Mouse (Mus musculus) right cerebral cortex, adult 2 months (tissue): ENCODE results near the gene Gdap2.

Source experiments
- DNase-seq, 2 experiments: peaks; one replicate each; pipeline ENCODE4 v3.0.0; 2021 to 2022; ENCODE audit warnings: low spot score in 2 of 2

The Gdap2 gene

GRCm38 (mm10) chr3:100162315-100163105, at the start of gene Gdap2, which contains the start of gene Wdr3:
TSS of gene Gdap2 (plus strand) at chr3:100162381.
TSS of gene Wdr3 (minus strand) at chr3:100162407.
- peak; percentile 96 for DNase-seq

DNA sequence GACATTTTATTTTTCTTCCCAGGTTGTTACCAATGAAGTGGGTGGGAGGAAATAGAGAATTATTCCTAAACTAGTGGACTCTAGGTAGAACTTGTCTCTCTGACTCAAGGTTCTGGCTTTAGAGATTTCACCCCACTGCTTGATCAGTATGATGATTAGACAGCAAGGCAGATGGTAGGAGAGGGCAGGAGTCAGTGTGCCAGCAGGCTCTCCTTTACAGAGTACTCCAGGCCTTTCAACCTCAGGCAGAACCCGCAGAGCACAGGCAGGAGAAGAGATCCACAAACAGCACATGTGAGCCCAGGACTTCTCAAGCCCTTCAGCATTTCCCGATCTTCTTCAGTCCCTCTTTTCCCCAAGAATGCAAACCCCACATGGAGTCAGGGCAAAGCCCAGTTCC, 43.5 kb upstream of the Gdap2 start:
- no peak for DNase-seq

DNA sequence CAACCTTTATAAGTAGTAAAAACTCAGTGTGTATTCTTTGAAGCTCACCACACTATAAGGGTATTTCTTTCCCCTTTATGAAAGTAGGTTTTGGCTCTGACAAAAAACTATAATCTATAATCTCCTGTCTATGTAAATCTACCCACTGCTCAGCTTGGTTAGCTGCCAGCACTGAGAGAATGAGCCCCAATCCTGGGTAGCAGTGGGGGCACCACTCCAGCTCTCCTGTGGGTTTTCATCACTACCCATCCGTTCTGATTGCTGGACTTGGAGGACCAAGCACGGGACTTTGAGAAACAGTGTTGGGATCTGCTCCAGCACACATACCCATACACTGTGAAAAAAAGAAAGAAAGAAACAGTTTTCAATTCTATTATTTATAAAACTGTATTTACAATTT, 40.2 kb upstream of the Gdap2 start:
- DNase-seq, result no peak

- DNase-seq, result no peak
Measured at GRCm38 (mm10) chr3:100122445-100122844, 39.7 kb upstream of the Gdap2 start.

- no peak for DNase-seq
Measured at GRCm38 (mm10) chr3:100160682-100161445, 1.3 kb upstream of the Gdap2 start.

GRCm38 (mm10) chr3:100161665-100162314, 391 bp upstream of the Gdap2 start:
- no peak for DNase-seq

DNA sequence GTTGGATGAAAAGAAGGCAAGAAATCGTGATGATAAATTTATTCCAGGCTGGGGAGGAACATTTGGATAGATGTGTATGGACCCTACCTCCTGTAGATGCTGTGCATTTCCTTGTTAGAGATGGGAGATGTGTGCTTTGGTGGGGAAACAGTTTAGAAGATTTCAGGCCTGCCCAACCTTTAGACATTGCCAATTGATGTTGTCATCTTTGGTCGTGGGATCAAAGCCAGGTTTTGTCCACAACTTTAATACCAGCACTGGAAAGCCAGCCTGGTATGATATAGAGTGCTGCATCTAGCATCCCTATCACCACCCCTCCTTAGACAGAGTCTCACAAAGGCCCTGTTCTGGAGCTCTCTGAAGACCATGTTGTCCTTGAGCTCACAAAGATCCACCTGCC, 1.4 kb downstream of the Gdap2 start:
- DNase-seq, result no peak

DNA sequence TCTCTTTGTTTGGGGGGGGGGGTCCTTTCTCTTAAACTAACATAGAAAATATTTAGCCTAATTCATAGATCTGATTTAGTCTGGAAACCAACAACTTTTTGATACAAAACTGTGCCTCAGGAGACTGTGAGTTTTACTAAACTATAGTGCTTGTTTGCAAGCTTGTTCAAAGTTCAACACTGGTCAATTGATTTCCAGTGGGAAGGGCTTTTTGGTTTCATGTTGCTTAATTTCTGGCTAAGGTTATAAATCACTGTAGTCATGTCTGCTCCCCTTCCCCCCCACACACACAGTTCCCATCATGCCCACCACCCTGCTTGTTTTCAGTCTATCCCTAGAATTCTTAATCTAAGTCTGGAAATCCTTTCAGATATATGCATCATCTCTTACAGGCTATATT, 2.8 kb downstream of the Gdap2 start:
- no peak for DNase-seq

- DNase-seq, result no peak
Measured at GRCm38 (mm10) chr3:100176031-100176430, 13.8 kb downstream of the Gdap2 start.

DNA sequence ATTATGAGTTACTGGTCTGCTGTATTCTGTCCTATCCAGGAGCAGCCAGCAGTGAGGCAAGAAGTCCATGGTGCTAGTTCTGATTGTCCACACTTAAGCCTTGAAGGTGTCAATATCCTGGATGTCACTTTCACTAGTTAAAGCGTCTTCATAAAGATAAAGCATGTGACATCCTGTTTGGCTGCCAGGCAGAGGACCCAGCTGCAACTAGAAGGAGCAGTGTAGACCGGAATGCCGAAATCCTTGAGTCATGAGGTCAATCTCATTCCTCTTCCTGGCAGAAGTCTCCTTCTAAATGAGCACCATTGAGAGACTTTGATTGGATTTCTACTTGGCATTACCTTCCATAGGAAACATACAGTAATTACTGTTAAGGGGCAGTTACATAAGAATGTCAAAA, 18.3 kb downstream of the Gdap2 start:
- no peak for DNase-seq

DNA sequence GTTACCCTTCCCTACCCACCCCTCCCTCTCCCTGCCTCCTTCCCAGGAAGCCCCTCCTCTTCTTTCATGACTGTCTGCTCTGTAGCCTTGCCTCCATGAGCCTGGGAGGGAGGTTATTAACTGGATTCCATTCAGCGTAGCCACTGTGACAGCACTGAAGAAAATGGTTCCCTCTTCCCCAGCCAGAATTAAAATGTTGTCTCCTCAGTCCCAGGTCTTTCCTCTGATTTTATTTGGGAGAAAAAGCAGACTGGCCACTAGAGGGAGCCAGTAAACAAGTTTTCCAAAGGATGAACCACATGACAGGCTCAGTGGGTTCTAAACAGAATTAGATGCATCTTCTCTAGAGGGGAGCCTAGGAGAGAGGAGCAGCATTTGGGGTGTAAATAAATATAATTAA, 27.3 kb downstream of the Gdap2 start:
- DNase-seq, result peak; percentile 82 to 84

- DNase-seq, result no peak
Measured at GRCm38 (mm10) chr3:100189861-100190260, 27.7 kb downstream of the Gdap2 start.

GRCm38 (mm10) chr3:100194210-100194609, 32.0 kb downstream of the Gdap2 start:
- no peak for DNase-seq

- no peak for DNase-seq
Measured at GRCm38 (mm10) chr3:100201554-100201953, 39.4 kb downstream of the Gdap2 start.

- no peak for DNase-seq
Measured at GRCm38 (mm10) chr3:100206973-100207372, 44.8 kb downstream of the Gdap2 start.

GRCm38 (mm10) chr3:100215469-100215868, 53.3 kb downstream of the Gdap2 start:
- no peak for DNase-seq

DNA sequence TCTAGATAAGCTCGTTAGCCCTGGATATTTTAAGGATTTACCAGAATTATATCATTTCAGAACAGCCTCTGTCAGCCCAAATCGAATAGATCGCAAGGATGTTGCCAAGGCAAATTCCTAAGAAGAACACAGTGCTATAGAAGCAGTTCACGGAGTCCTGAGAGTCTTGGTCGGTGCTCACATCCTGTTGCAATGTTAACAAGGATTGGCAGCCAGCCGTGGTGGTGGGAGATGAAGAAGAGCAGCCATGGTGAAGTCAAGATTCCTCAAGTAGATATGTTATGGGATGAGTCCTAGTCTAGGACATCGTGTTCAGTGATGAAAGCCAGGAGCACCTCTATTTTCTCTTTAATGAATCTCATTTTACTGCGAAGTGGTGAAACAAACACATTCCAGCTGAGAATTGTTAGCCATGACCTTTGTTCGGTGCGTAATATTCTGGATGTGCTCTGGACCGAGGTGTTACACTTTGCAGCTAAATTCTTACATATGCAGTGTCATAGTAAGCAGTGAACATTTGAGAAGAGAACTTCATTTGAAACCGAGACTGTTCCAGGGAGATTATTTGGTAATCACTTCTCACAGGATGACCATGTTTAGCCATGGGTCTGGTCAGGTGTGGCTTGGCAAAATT, 63.3 kb downstream of the Gdap2 start:
- no peak for DNase-seq

- no peak for DNase-seq
Measured at GRCm38 (mm10) chr3:100227509-100227908, 65.3 kb downstream of the Gdap2 start.

GRCm38 (mm10) chr3:100228981-100229380, 66.8 kb downstream of the Gdap2 start:
- DNase-seq, result no peak

DNA sequence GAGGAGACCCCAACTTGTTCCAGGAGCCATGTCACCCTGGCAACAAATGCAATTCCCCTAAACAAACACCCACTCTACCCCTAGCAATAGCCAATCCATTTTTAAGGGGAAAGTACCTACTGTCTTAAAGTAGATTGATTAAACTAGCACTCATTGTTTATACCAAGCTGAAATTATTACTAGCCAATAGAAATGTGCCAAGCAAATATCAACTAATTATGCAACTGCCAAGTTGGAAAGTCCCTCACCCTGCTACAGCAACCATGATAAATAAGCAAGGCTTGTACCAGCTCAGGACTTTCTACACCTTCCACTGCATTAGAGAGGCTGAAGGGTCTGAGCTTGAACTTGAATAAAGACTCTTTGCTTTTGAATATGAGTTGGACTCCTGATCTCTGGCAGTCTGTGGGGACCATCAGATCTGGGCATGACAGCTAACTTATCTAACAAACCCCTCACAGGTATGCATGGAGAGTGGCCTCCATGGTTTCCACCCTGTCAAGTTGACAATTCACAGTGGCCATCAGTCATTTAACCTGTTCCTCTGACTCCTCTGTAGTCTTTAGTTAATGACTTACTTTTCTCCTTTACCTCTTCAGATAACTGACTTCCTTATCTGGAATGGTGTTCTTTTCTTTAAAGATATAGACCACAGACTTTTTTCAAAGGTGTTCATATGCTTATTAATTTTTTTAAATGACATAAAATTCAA, 74.7 kb downstream of the Gdap2 start:
- DNase-seq, result no peak

DNA sequence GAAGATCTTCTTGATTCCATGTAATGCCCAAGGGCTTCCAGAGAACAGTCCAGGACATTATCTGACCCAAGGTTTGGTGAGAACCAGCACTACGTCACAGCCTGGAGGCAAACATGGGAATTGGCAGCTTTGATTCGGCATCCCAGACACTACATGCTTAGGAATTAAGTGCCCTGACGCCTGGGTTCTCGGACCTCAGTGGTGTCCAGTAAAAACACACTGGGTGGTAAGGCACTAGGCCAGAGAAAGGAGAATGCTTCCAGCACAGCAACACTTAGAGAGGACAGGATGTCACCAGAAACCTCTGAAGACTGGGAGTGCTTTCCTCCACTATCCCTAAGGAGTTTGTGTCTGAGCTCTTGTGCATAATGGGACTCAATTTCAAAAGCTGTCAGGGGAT, 80.0 kb downstream of the Gdap2 start:
- DNase-seq, result no peak
